Comparison of ENCODE assay signal across 17 mouse cellular contexts in the genomic region with DNA sequence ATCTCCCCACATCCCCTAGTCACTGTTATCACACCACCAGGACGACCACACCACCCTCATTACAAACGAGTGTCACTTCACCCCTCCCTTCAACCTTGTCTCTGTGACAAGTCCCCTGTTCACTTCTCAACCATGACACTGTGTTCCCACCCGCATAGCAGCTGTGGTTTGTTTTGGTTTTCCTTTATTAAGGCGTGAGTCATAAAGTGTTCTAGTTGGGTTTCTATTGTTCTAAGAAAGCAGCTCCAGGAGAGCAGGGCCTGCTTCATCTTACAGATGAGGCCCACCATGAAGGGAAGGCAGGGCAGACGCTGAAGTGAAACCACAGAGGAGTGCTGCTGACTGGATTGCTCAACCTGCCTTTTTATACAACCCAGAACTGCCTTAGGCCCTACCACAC.
DNase-seq lines count a peak whose midpoint lies in the region; ATAC-seq and TF ChIP-seq lines count a peak whose summit lies in the region.
"Had no signal": no experiment of that assay in that cellular context is flagged by ENCODE, and none has a peak within 500 bp of the region (broad histone marks: within the 10 kb centered on the region; RNA-seq: fewer than 3 reads in every experiment).

No protein-coding gene starts in this region.

- H3K9me3 ChIP-seq in CH12.LX (replicated peaks; ENCODE audit: low read length) = peaks cover 8% of the 10 kb centered on the region
- H3K9me3 ChIP-seq in intestine, postnatal 0 days (ENCODE audit: control insufficient read depth) = no peaks in the 10 kb centered on the region
- H3K9me3 ChIP-seq: limb, embryonic 15.5 days; neural tube, embryonic 13.5 days had no signal

- TF ChIP-seq EP300 in CH12.LX (IDR thresholded peaks at IDR 0.05; ENCODE audit: low read length) = no peak

- H3K9ac ChIP-seq in CH12.LX (ENCODE audit: insufficient read depth, low read depth) = no peak overlapping the region
- no peak overlapping the region for H3K9ac ChIP-seq in intestine, postnatal 0 days (ENCODE audit: low read depth, low read length)
- H3K9ac ChIP-seq: limb, embryonic 15.5 days; neural tube, embryonic 13.5 days had no signal

- 51% methylated on average over 5 of the region's 5 CpGs for WGBS in intestine, postnatal 0 days

- dilution Hi-C loops in CH12.LX (cut with MboI; ENCODE audit: extremely low pct_ligation_motif_present, extremely low pct_unique_long_range_greater_than_20kb, low sequenced_read_pairs) = no loop called here

- ATAC-seq in granulocyte monocyte progenitor cell, adult 5-6 weeks (replicated peaks; ENCODE audit: poor library complexity, severe bottlenecking) = peak; percentile 50
- no peak for ATAC-seq in intestine, postnatal 0 days
- ATAC-seq: forebrain, embryonic 14.5 days had no signal

- H3K27ac ChIP-seq in layer of hippocampus, adult 2 months = peak overlapping the region; percentile 72
- H3K27ac ChIP-seq in CH12.LX (ENCODE audit: insufficient read depth, low read depth) = no peak overlapping the region
- no peak overlapping the region for H3K27ac ChIP-seq in intestine, postnatal 0 days (ENCODE audit: low read depth, low read length)
- H3K27ac ChIP-seq: limb, embryonic 15.5 days; neural tube, embryonic 13.5 days had no signal

- no peaks in the 10 kb centered on the region for H3K36me3 ChIP-seq in CH12.LX (replicated peaks in 1 of 2; ENCODE audit: control insufficient read depth in 1 of 2, insufficient read depth in 1 of 2, low read length in 1 of 2)
- no peaks in the 10 kb centered on the region for H3K36me3 ChIP-seq in intestine, postnatal 0 days (ENCODE audit: control insufficient read depth, insufficient read depth)
- H3K36me3 ChIP-seq: limb, embryonic 15.5 days; neural tube, embryonic 13.5 days had no signal

- no peak overlapping the region for H3K4me2 ChIP-seq in CH12.LX (ENCODE audit: insufficient read depth, low read depth, poor library complexity, severe bottlenecking)
- H3K4me2 ChIP-seq in intestine, postnatal 0 days (replicated peaks; ENCODE audit: low read depth) = no peak overlapping the region
- H3K4me2 ChIP-seq: limb, embryonic 15.5 days; neural tube, embryonic 13.5 days had no signal

- TF ChIP-seq POLR2A in CH12.LX (IDR thresholded peaks at IDR 0.05; ENCODE audit: low read depth, low read length) = no peak

- in situ Hi-C loops in CH12.LX (cut with MboI; ENCODE audit: low pct_ligation_motif_present, low pct_unique_long_range_greater_than_20kb, low sequenced_read_pairs) = no loop called here

- H3K79me2 ChIP-seq in CH12.LX (replicated peaks; ENCODE audit: control insufficient read depth, extremely low read depth, insufficient read depth, poor library complexity, severe bottlenecking) = no peaks in the 10 kb centered on the region

- no peaks in the 10 kb centered on the region for H3K27me3 ChIP-seq in CH12.LX (replicated peaks)
- no peaks in the 10 kb centered on the region for H3K27me3 ChIP-seq in intestine, postnatal 0 days (replicated peaks; ENCODE audit: control insufficient read depth, insufficient read depth, low read length)
- H3K27me3 ChIP-seq: limb, embryonic 15.5 days; megakaryocyte, embryonic 14.5 days; neural tube, embryonic 13.5 days had no signal

- TF ChIP-seq CTCF in layer of hippocampus, adult 2 months (conservative IDR thresholded peaks at IDR 0.05) = no peak
- no peak for TF ChIP-seq CTCF in CH12.LX (conservative IDR thresholded peaks at IDR 0.05 in 1 of 2, IDR thresholded peaks at IDR 0.05 in 1 of 2; ENCODE audit: low read depth in 2 of 2, low read length in 2 of 2)
- no peak for TF ChIP-seq CTCF in intestine, postnatal 0 days (IDR thresholded peaks at IDR 0.05; ENCODE audit: low read depth)

- H3K4me1 ChIP-seq in CH12.LX (ENCODE audit: control insufficient read depth in 1 of 2, insufficient read depth in 2 of 2) = peaks cover 0 to 16% of the 10 kb centered on the region in 2 experiments; a peak in 2 of 4 replicates
- no peaks in the 10 kb centered on the region for H3K4me1 ChIP-seq in intestine, postnatal 0 days (replicated peaks; ENCODE audit: control insufficient read depth, insufficient read depth, low read length)

- no peak overlapping the region for H3K4me3 ChIP-seq in layer of hippocampus, adult 2 months
- no peak overlapping the region for H3K4me3 ChIP-seq in CH12.LX (replicated peaks in 1 of 3; ENCODE audit: low read depth in 2 of 3, low read length in 2 of 3, poor library complexity in 1 of 3)
- H3K4me3 ChIP-seq in intestine, postnatal 0 days (ENCODE audit: low read depth, low read length) = no peak overlapping the region
- H3K4me3 ChIP-seq: erythroblast, embryonic 14.5 days; limb, embryonic 15.5 days; megakaryocyte, embryonic 14.5 days; neural tube, embryonic 13.5 days had no signal

- TF ChIP-seq RAD21 in CH12.LX (IDR thresholded peaks at IDR 0.05; ENCODE audit: low read depth, low read length) = no peak

- no peak for DNase-seq in layer of hippocampus, adult 2 months (ENCODE audit: low spot score in 2 of 2)
- no peak for DNase-seq in layer of hippocampus, adult 9-11 months
- peak; percentile 73 for DNase-seq in 416B (ENCODE audit: low read depth)
- DNase-seq in CH12.LX (ENCODE audit: extremely low read depth) = peak; percentile 47
- no peak for DNase-seq in cerebellum, postnatal 4 days (ENCODE audit: low spot score in 2 of 2)
- DNase-seq: cerebellum, postnatal 36 days; heart, adult 18-20 months; kidney, adult 9 months; kidney, postnatal 36 days; lung, postnatal 10 days had no signal

TF ChIP-seq in CH12.LX, 34 proteins besides CTCF, POLR2A, EP300 and RAD21:
- TF ChIP-seq ZC3H11A (IDR thresholded peaks at IDR 0.05; ENCODE audit: low read depth, low read length) (no peak), TCF12 (IDR thresholded peaks at IDR 0.05; ENCODE audit: low read depth, low read length) (no peak), USF1 (IDR thresholded peaks at IDR 0.05; ENCODE audit: low read depth, low read length) (no peak)

Comparison
In these comparisons a context has a peak if more than half of its experiments do, and no peak if none do; other contexts are left out.
1. DNase-seq: peak in 416B (single experiment) and CH12.LX (single experiment); none in layer of hippocampus, adult 2 months (0 of 2), layer of hippocampus, adult 9-11 months (single experiment) and cerebellum, postnatal 4 days (0 of 2).